Mouse (Mus musculus) heart, adult 2 months (tissue): Measurements from ENCODE around the gene Caly. TPM values are rescaled to one million over a fixed set of nuclear protein-coding genes. Genes with fewer than 3 reads are reported as not detected.

Experiments used
- DNase-seq, 2 experiments: peaks; one replicate each; pipeline ENCODE4 v3.0.0; 2021
- H3K27ac ChIP-seq: fragments of 200-600 bp; 2 replicates; pipeline ENCODE4 v1.8.1; 2022
- H3K27me3 ChIP-seq: fragments of 200-500 bp; 2 replicates; pipeline ENCODE4 v1.6.1; 2012; ENCODE audit warnings: mild to moderate bottlenecking, low read length, inconsistent platforms, mixed read lengths; ENCODE audit not compliant: control insufficient read depth, insufficient read depth
- H3K36me3 ChIP-seq: fragments of 200-500 bp; 2 replicates; pipeline ENCODE4 v1.6.1; 2012; ENCODE audit warnings: low read length, inconsistent platforms; ENCODE audit not compliant: control insufficient read depth, insufficient read depth
- H3K4me1 ChIP-seq: fragments of 200-500 bp; 2 replicates; pipeline ENCODE4 v1.6.1; 2011; ENCODE audit warnings: low read length; ENCODE audit not compliant: control insufficient read depth, insufficient read depth
- H3K4me3 ChIP-seq: fragments of 200-600 bp; 2 replicates; pipeline ENCODE4 v1.8.1; 2022
- H3K79me2 ChIP-seq: fragments of 200-500 bp; replicated peaks from 2 replicates; pipeline ENCODE4 v1.6.1; 2012; ENCODE audit warnings: mild to moderate bottlenecking, inconsistent platforms, low read length, moderate library complexity, mixed read lengths; ENCODE audit not compliant: control insufficient read depth, insufficient read depth
- H3K9ac ChIP-seq: fragments of 200-500 bp; 2 replicates; pipeline ENCODE4 v1.6.1; 2012; ENCODE audit warnings: low read depth, mild to moderate bottlenecking, control low read depth, inconsistent platforms, low read length, mixed read lengths
- CTCF ChIP-seq: fragments of 200-600 bp; IDR thresholded peaks from 2 replicates; pipeline ENCODE4 v1.8.1; 2022; ENCODE audit warnings: antibody characterized with exemption, mild to moderate bottlenecking, moderate library complexity
- EP300 ChIP-seq: fragments of 200-500 bp; IDR thresholded peaks from 2 replicates; pipeline ENCODE4 v1.6.1; 2011; ENCODE audit warnings: low read depth, low read length, control low read depth; ENCODE audit not compliant: insufficient read depth
- POLR2A ChIP-seq: fragments of 200-500 bp; IDR thresholded peaks from 2 replicates; pipeline ENCODE4 v1.6.1; 2011; ENCODE audit warnings: mild to moderate bottlenecking, low read depth, low read length, control low read depth; ENCODE audit not compliant: insufficient read depth
- WGBS: fragments of 180-500 bp; shearing (Covaris S2); methylation state at CpG from one replicate; pipeline ENCODE4 v1.1.7; 2018; 5-methylcytosine and 5-hydroxymethylcytosine counted together
- intact Hi-C: fragments of 180-260 bp; cut with DNase I; formaldehyde crosslinking; loops from one replicate; pipeline ENCODE4 v1.15.1; 2025
- polyA plus RNA-seq: library from polyadenylated mRNA; depleted of rRNA; stranded (reverse); fragments of >200 nt; gene quantifications from 2 replicates; pipeline ENCODE4 v1.2.3, GENCODE M21; 2012
- total RNA-seq, 2 experiments: library from RNA; stranded (reverse); gene quantifications; 2 replicates each; pipeline ENCODE4 v1.2.3; 2021

The Caly gene
- total and polyA plus RNA-seq, 3 experiments, result 0.10 to 0.23 TPM; not detected in 1

DNA sequence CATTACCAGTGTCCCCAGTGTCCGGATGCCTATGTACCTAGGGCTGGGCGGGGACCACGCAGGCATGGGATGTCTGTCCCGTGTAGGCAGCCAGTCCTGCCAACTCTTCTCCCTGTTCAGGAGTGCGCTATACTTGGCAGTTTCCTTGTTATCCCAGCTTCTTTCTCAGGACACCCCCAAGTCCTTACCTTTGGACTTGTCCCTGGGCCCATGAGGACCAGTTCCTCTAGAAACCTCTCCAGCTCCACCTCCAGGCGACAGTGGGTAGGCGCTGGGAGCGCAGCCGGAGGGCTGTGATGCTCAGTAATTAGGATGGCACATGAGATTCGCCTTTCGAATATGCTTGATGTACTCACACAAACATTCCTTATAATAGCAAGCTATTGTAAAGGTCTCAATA lies 20.0 kb downstream of the Caly start:
- H3K4me3 ChIP-seq, result no peak overlapping the region
- peaks cover 22% of the 10 kb centered on the region for H3K27me3 ChIP-seq
- TF ChIP-seq POLR2A (no peak), EP300 (no peak), CTCF (peak; percentile 43)
- no peak for DNase-seq
- no peak overlapping the region for H3K27ac ChIP-seq
- no peaks in the 10 kb centered on the region for H3K36me3 ChIP-seq
- intact Hi-C loops, result loop anchor here (1.0 to 2.0 kb wide), 2 partner anchors 93 to 158 kb away; no protein-coding TSS in a partner anchor
- no peaks in the 10 kb centered on the region for H3K79me2 ChIP-seq
- WGBS, result 21% methylated on average over 11 of the region's 11 CpGs
- H3K9ac ChIP-seq, result no peak overlapping the region
- no peaks in the 10 kb centered on the region for H3K4me1 ChIP-seq

DNA sequence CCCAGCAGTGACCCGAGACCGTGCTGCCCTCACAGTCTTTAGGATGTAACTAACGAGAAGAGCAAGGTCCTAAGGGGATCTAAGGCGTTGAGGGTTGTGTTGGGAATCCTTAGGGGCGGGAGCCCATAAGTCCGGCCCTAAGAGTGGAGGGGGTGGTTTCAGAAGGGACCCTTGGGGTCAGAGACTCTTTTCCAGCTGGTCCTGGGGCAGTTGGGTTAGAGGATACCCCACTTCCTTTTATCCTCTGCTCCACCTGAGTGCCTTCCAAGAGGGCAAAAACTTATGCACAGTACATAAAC lies 20.6 kb downstream of the Caly start:
- 5% methylated on average over 6 of the region's 6 CpGs for WGBS
- no peaks in the 10 kb centered on the region for H3K79me2 ChIP-seq
- no peaks in the 10 kb centered on the region for H3K36me3 ChIP-seq
- peaks cover 24% of the 10 kb centered on the region for H3K27me3 ChIP-seq
- TF ChIP-seq CTCF (no peak), POLR2A (no peak), EP300 (no peak)
- no peaks in the 10 kb centered on the region for H3K4me1 ChIP-seq
- H3K9ac ChIP-seq, result no peak overlapping the region
- H3K4me3 ChIP-seq, result no peak overlapping the region
- intact Hi-C loops, result loop anchor here (1.0 to 2.0 kb wide), 2 partner anchors 92 to 157 kb away; no protein-coding TSS in a partner anchor
- DNase-seq, result no peak
- H3K27ac ChIP-seq, result no peak overlapping the region

DNA sequence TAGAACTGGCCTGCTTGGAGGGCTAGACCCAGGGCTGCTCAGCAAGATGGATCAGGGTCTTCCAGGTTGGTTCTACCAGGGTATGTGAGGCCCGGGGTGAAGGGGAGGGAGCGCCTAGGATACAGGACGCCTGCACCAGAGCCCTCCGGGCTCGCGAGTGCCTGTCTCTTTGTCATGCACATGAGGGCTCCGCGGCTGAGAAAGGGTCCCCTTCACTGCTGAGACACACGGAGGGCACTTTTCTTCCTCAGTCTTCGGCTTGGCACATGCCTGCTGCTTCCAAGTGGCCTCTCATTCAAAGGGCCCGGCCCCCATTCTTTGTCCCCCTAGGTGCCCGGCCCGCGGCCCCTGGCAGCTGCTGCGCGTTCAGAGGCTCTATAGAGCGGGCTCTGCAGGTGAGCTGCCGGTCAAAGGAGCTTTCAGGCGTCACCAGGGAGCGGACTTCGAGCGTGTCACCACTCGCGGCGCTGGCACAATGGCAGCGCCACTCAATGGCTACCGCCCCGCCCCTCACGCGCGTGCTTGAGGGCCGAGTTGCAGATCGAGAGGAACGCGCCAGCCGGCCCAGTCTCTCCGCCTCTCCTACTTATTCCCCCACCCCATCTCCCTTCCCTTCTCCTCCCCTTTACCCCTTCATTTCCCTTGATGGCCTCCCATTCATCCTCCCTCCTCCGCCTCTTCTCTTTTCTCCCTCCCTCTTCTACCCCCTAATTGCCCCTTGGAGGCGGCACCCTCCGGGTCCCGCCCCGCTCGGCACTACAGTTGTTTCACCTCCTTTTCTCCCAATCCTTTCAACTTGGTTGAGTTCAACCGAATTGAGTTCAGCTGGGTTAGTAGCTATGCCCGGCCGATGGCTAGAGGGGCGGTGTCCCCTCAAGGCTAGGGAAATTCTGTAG lies 21.2 kb downstream of the Caly start:
- TF ChIP-seq EP300, result no peak
- no peak for TF ChIP-seq POLR2A
- TF ChIP-seq CTCF, result no peak
- H3K4me1 ChIP-seq, result no peaks in the 10 kb centered on the region
- no peak overlapping the region for H3K9ac ChIP-seq
- H3K4me3 ChIP-seq, result no peak overlapping the region
- no peaks in the 10 kb centered on the region for H3K36me3 ChIP-seq
- H3K79me2 ChIP-seq, result no peaks in the 10 kb centered on the region
- WGBS, result 2% methylated on average over 46 of the region's 47 CpGs
- no peak overlapping the region for H3K27ac ChIP-seq
- peaks cover 24% of the 10 kb centered on the region for H3K27me3 ChIP-seq
- intact Hi-C loops, result no loop called here
- DNase-seq, result no peak

DNA sequence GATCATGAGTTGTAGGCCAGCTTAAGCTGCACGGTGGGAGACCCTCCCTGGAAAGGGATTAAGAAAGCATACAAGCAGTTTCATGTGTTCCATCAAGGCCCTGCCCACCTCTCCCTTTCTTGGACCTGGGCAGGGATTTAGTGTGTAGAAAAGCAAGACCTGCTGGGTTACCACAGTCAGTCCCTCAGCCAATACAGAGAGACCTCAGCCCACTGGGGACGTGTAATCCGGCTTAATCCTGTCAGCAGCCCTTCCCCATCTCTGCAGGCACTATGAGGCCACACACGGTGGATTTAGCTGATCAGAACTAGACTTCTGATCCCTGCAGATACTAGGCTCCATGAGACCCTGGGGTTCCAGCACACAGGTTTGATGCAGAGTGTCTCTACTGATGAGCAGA lies 22.7 kb downstream of the Caly start:
- 57% methylated on average over 4 of the region's 4 CpGs for WGBS
- intact Hi-C loops, result no loop called here
- Histone ChIP-seq H3K36me3 (no peaks in the 10 kb centered on the region), H3K27ac (no peak overlapping the region), H3K4me1 (no peaks in the 10 kb centered on the region), H3K4me3 (no peak overlapping the region), H3K79me2 (no peaks in the 10 kb centered on the region), H3K9ac (no peak overlapping the region), H3K27me3 (peaks cover 24% of the 10 kb centered on the region)
- TF ChIP-seq EP300 (no peak), CTCF (no peak), POLR2A (no peak)
- DNase-seq, result no peak

DNA sequence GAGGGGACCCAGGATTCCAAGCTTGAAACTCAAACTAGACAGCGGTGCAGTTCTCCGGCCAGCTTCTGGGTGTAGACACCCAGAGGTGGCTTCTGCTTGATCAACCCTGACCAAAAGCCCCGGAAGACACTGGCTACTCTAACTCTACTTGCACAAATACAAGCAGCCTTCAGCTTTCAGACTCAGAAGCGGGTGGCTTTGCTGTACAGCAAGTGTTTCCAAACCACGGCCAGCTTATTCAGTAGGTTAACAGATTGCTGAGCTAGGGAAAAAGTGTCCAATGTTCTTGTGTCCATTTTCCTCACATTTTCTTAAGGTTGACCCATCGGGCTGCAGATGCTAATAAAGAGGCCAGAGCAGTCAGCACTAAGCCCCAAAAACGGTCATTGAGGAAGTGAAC lies 23.8 kb downstream of the Caly start:
- Histone ChIP-seq H3K9ac (no peak overlapping the region), H3K79me2 (no peaks in the 10 kb centered on the region), H3K4me1 (no peaks in the 10 kb centered on the region), H3K36me3 (no peaks in the 10 kb centered on the region), H3K4me3 (peak overlapping the region; percentile 34; the same call in 1 of the 2 replicates), H3K27ac (no peak overlapping the region), H3K27me3 (peaks cover 24% of the 10 kb centered on the region)
- WGBS, result 39% methylated on average over 7 of the region's 7 CpGs
- DNase-seq, result no peak
- TF ChIP-seq CTCF (no peak), EP300 (no peak), POLR2A (no peak)
- intact Hi-C loops, result no loop called here
